Mouse (Mus musculus) stomach, postnatal 0 days (tissue): ENCODE measurements around the gene Gp2.
A peak's percentile ranks its signal among the peaks of the same experiment; 100 is the strongest.

Source experiments
- CTCF ChIP-seq: IDR thresholded peaks from 2 replicates; pipeline ENCODE4 v1.5.1; 2016; ENCODE audit warnings: antibody characterized with exemption, low read depth, mild to moderate bottlenecking, moderate library complexity
- EP300 ChIP-seq: optimal IDR thresholded peaks from 2 replicates; pipeline ENCODE3; 2016; ENCODE audit warnings: antibody characterized with exemption

GRCm38 (mm10) chr7:119443849-119444248, 15.2 kb downstream of the Gp2 start:
- TF ChIP-seq EP300 (no peak), CTCF (peak; percentile 6; the same call in 1 of the 2 replicates)
